11 mouse cellular contexts compared by ENCODE assay signal in genomic region chr5:111421424-111421823, GRCm38 (mm10). TPM values are rescaled to one million over a fixed set of nuclear protein-coding genes. Genes with fewer than 3 reads are reported as not detected.
DNase-seq lines count a peak whose midpoint lies in the region; ATAC-seq lines count a peak whose summit lies in the region.
"Had no signal": no experiment of that assay in that cellular context is flagged by ENCODE, and none has a peak within 500 bp of the region (broad histone marks: within the 10 kb centered on the region; RNA-seq: fewer than 3 reads in every experiment).

No protein-coding gene starts in this region.

- no peak for DNase-seq in kidney, postnatal 4 days
- DNase-seq in embryonic facial prominence, embryonic 14.5 days (ENCODE audit: low spot score): no peak
- no peak for DNase-seq in intestine, embryonic 14.5 days (ENCODE audit: low spot score)
- no peak for DNase-seq in embryo, embryonic 9.5 days (ENCODE audit: extremely low spot score)
- no peak for DNase-seq in Muller cell, postnatal 12 days (ENCODE audit: inconsistent ontology term)
- DNase-seq: adrenal gland, postnatal 36 days had no signal

- peaks cover 74% of the 10 kb centered on the region for H3K27me3 ChIP-seq in kidney, embryonic 16.5 days (ENCODE audit: insufficient read depth, low read length)
- no peaks in the 10 kb centered on the region for H3K27me3 ChIP-seq in embryonic facial prominence, embryonic 14.5 days (replicated peaks; ENCODE audit: control insufficient read depth, insufficient read depth, low read length)
- peaks cover 13% of the 10 kb centered on the region for H3K27me3 ChIP-seq in intestine, embryonic 14.5 days (replicated peaks; ENCODE audit: control insufficient read depth, insufficient read depth, low read length)
- H3K27me3 ChIP-seq in neural tube, embryonic 12.5 days (replicated peaks): 0 out of 2 replicates have a peak, but pooled peaks cover 4% of the 10 kb centered on the region

- no peaks in the 10 kb centered on the region for H3K36me3 ChIP-seq in kidney, embryonic 16.5 days (ENCODE audit: insufficient read depth, low read length)
- peaks cover 73% of the 10 kb centered on the region for H3K36me3 ChIP-seq in embryonic facial prominence, embryonic 14.5 days (ENCODE audit: control insufficient read depth, insufficient read depth, low read length)
- H3K36me3 ChIP-seq in intestine, embryonic 14.5 days (ENCODE audit: control insufficient read depth, insufficient read depth, low read length): peaks cover 23% of the 10 kb centered on the region
- H3K36me3 ChIP-seq in neural tube, embryonic 12.5 days: peaks cover 33% of the 10 kb centered on the region

- no peak overlapping the region for H3K9ac ChIP-seq in kidney, embryonic 16.5 days (replicated peaks; ENCODE audit: low read length)
- H3K9ac ChIP-seq in embryonic facial prominence, embryonic 14.5 days (ENCODE audit: low read depth, low read length): peak overlapping the region; percentile 98
- H3K9ac ChIP-seq in intestine, embryonic 14.5 days (ENCODE audit: low read length): no peak overlapping the region
- H3K9ac ChIP-seq in neural tube, embryonic 12.5 days: peak overlapping the region; percentile 97

- ATAC-seq in kidney, embryonic 16.5 days (ENCODE audit: low FRiP score, low TSS enrichment): no peak
- ATAC-seq in embryonic facial prominence, embryonic 14.5 days (ENCODE audit: low read depth): no peak
- no peak for ATAC-seq in intestine, embryonic 14.5 days (replicated peaks; ENCODE audit: low FRiP score, low TSS enrichment, low read depth)
- ATAC-seq in neural tube, embryonic 12.5 days (ENCODE audit: low FRiP score, low read depth): no peak
- no peak for ATAC-seq in monocyte, adult 5-6 weeks (replicated peaks; ENCODE audit: insufficient number of reproducible peaks, low FRiP score, low TSS enrichment, poor library complexity, severe bottlenecking)

- H3K4me3 ChIP-seq in kidney, embryonic 16.5 days (ENCODE audit: low read length): 0 out of 2 replicates have a peak overlapping the region, but pooled peaks have one; percentile 11
- peak overlapping the region; percentile 94 for H3K4me3 ChIP-seq in embryonic facial prominence, embryonic 14.5 days (ENCODE audit: low read depth, low read length)
- no peak overlapping the region for H3K4me3 ChIP-seq in intestine, embryonic 14.5 days (ENCODE audit: low read depth, low read length)
- H3K4me3 ChIP-seq in neural tube, embryonic 12.5 days: peak overlapping the region; percentile 95
- H3K4me3 ChIP-seq: erythroblast, embryonic 14.5 days had no signal

- H3K4me1 ChIP-seq in kidney, embryonic 16.5 days (ENCODE audit: insufficient read depth, low read length): peaks cover 61% of the 10 kb centered on the region
- peaks cover 43% of the 10 kb centered on the region for H3K4me1 ChIP-seq in embryonic facial prominence, embryonic 14.5 days (ENCODE audit: control insufficient read depth, insufficient read depth, low read length)
- H3K4me1 ChIP-seq in intestine, embryonic 14.5 days (replicated peaks; ENCODE audit: control insufficient read depth, insufficient read depth, low read length): peaks cover 63% of the 10 kb centered on the region
- H3K4me1 ChIP-seq in neural tube, embryonic 12.5 days: peaks cover 84% of the 10 kb centered on the region

- 66% methylated on average over 15 of the region's 15 CpGs for whole genome bisulfite sequencing in kidney, embryonic 16.5 days
- WGBS in embryonic facial prominence, embryonic 14.5 days: 46% methylated on average over 15 of the region's 15 CpGs
- WGBS in intestine, embryonic 14.5 days: 78% methylated on average over 15 of the region's 15 CpGs
- WGBS in neural tube, embryonic 12.5 days: 55% methylated on average over 15 of the region's 15 CpGs

- peak overlapping the region; percentile 32; the same call in 1 of the 2 replicates for H3K4me2 ChIP-seq in kidney, embryonic 16.5 days (replicated peaks; ENCODE audit: low read depth, low read length)
- H3K4me2 ChIP-seq in embryonic facial prominence, embryonic 14.5 days (ENCODE audit: low read depth, low read length): peak overlapping the region; percentile 97
- peak overlapping the region; percentile 86 for H3K4me2 ChIP-seq in intestine, embryonic 14.5 days (ENCODE audit: low read length)
- H3K4me2 ChIP-seq in neural tube, embryonic 12.5 days (replicated peaks): peak overlapping the region; percentile 98

- no peaks in the 10 kb centered on the region for H3K9me3 ChIP-seq in kidney, embryonic 16.5 days (ENCODE audit: low read length)
- no peaks in the 10 kb centered on the region for H3K9me3 ChIP-seq in embryonic facial prominence, embryonic 14.5 days (ENCODE audit: control insufficient read depth, low read length)
- H3K9me3 ChIP-seq in intestine, embryonic 14.5 days (ENCODE audit: control insufficient read depth, low read length): no peaks in the 10 kb centered on the region
- no peaks in the 10 kb centered on the region for H3K9me3 ChIP-seq in neural tube, embryonic 12.5 days

- no peak overlapping the region for H3K27ac ChIP-seq in kidney, embryonic 16.5 days (ENCODE audit: low read length)
- peak overlapping the region; percentile 11; the same call in 1 of the 2 replicates for H3K27ac ChIP-seq in embryonic facial prominence, embryonic 14.5 days (replicated peaks; ENCODE audit: low read depth, low read length)
- H3K27ac ChIP-seq in intestine, embryonic 14.5 days (ENCODE audit: low read depth): no peak overlapping the region
- H3K27ac ChIP-seq in neural tube, embryonic 12.5 days: no peak overlapping the region
- H3K27ac ChIP-seq: macrophage had no signal

RNA-seq across cellular contexts. Expression of gene Mn1, which starts 4.3 kb away (rescaled TPM):
- polyA plus RNA-seq in kidney, embryonic 16.5 days (2015; fragmentation: Nextera tagmentation; extraction: Ambion mirVana): 6.9 and 7.2 TPM in 2 replicates
- polyA plus RNA-seq in embryonic facial prominence, embryonic 14.5 days (2014; fragmentation: Nextera tagmentation; extraction: Ambion mirVana): 29.1 and 33.3 TPM in 2 replicates
- polyA plus RNA-seq in intestine, embryonic 14.5 days (2014; fragmentation: Nextera tagmentation; extraction: Ambion mirVana): 10.9 and 11.7 TPM in 2 replicates
- polyA plus RNA-seq in neural tube, embryonic 12.5 days (2016; fragmentation: Nextera tagmentation; extraction: Ambion mirVana): 25.8 and 29.9 TPM in 2 replicates
- total RNA-seq in monocyte, adult 5-6 weeks (2017): 0.19 TPM in 1 of 3 replicates, not detected in the others
- polyA plus RNA-seq: macrophage had no signal

Comparison
In these comparisons a context has a peak if more than half of its experiments do, and no peak if none do; other contexts are left out.
1. H3K4me2 ChIP-seq: peak in every context shown above with its lines; median percentile 98 in neural tube, embryonic 12.5 days; 97 in embryonic facial prominence, embryonic 14.5 days; 86 in intestine, embryonic 14.5 days; 32 in kidney, embryonic 16.5 days.
2. H3K9ac ChIP-seq: peak in embryonic facial prominence, embryonic 14.5 days (single experiment) and neural tube, embryonic 12.5 days (single experiment); none in kidney, embryonic 16.5 days (single experiment) and intestine, embryonic 14.5 days (single experiment).